Mouse (Mus musculus) liver, embryonic 14.5 days (tissue): ENCODE data around the gene Tmcc3. TPM values are rescaled to one million over a fixed set of nuclear protein-coding genes. Genes with fewer than 3 reads are reported as not detected.

ENCODE experiments used
- ATAC-seq: fragments of 200-750 bp; cut with Nextera tagmentation; 2 replicates; pipeline ENCODE4 v1.8.0; 2017; ENCODE audit warnings: moderate number of reproducible peaks, mild to moderate bottlenecking, moderate library complexity; ENCODE audit not compliant: insufficient read depth
- DNase-seq, 3 experiments: peaks; one replicate each; pipeline ENCODE4 v3.0.0-alpha.2; 2012 to 2013; ENCODE audit warnings: low read depth in 3 of 3, low spot score in 3 of 3
- H3K27ac ChIP-seq: fragments of 300-500 bp; sonication (generic); 2 replicates; pipeline ENCODE4 v1.5.1; 2014; ENCODE audit warnings: moderate library complexity, mild to moderate bottlenecking, control low read depth, inconsistent platforms
- H3K27me3 ChIP-seq: fragments of 300-500 bp; sonication (generic); 2 replicates; pipeline ENCODE4 v1.6.1; 2014; ENCODE audit warnings: mild to moderate bottlenecking, low read length, moderate library complexity; ENCODE audit not compliant: control insufficient read depth, insufficient read depth
- H3K36me3 ChIP-seq: fragments of 300-500 bp; sonication (generic); replicated peaks from 2 replicates; pipeline ENCODE4 v1.6.1; 2014; ENCODE audit warnings: low read depth; ENCODE audit not compliant: control insufficient read depth, insufficient read depth
- H3K4me1 ChIP-seq, 2 experiments: fragments of 200-500 bp in 1 of 2; fragments of 300-500 bp in 1 of 2; sonication (generic) in 1 of 2; replicated peaks; 2 replicates each; pipeline ENCODE4 v1.6.1; 2012 to 2014; ENCODE audit warnings: antibody characterized with exemption in 1 of 2, inconsistent platforms in 1 of 2, low read length in 1 of 2; ENCODE audit not compliant: control insufficient read depth in 2 of 2, insufficient read depth in 2 of 2
- H3K4me2 ChIP-seq: fragments of 300-500 bp; sonication (generic); 2 replicates; pipeline ENCODE4 v1.6.1; 2014; ENCODE audit warnings: low read depth, mild to moderate bottlenecking, control low read depth, moderate library complexity
- H3K4me3 ChIP-seq, 2 experiments: fragments of 200-500 bp in 1 of 2; fragments of 300-500 bp in 1 of 2; sonication (generic) in 1 of 2; 2 replicates each; pipeline ENCODE4 v1.5.1; 2012 to 2014; ENCODE audit warnings: low read depth in 2 of 2, low read length in 2 of 2, mild to moderate bottlenecking in 2 of 2, control low read depth in 1 of 2, inconsistent platforms in 1 of 2, moderate library complexity in 1 of 2; ENCODE audit not compliant: insufficient read depth in 1 of 2
- H3K9ac ChIP-seq: fragments of 300-500 bp; sonication (generic); replicated peaks from 2 replicates; pipeline ENCODE4 v1.6.1; 2014; ENCODE audit warnings: mild to moderate bottlenecking, control low read depth, moderate library complexity
- H3K9me3 ChIP-seq: fragments of 300-500 bp; sonication (generic); 2 replicates; pipeline ENCODE4 v1.6.1; 2016; ENCODE audit warnings: low read length, mixed read lengths; ENCODE audit not compliant: control insufficient read depth
- CTCF ChIP-seq: IDR thresholded peaks from 2 replicates; pipeline ENCODE4 v1.5.1; 2016; ENCODE audit warnings: antibody characterized with exemption, low read depth, control low read depth
- EP300 ChIP-seq: IDR thresholded peaks from 2 replicates; pipeline ENCODE4 v1.6.1; 2016; ENCODE audit warnings: antibody characterized with exemption, low read depth
- WGBS: fragments of 180-500 bp; shearing (Covaris S2); extraction: QIAGEN DNeasy Blood & Tissue Kit; methylation state at CpG from one replicate; pipeline ENCODE4 v1.1.7; 2014; ENCODE audit not compliant: insufficient replicate concordance; 5-methylcytosine and 5-hydroxymethylcytosine counted together
- polyA plus RNA-seq, 2 experiments: library from polyadenylated mRNA; depleted of rRNA in 1 of 2; stranded (reverse) in 1 of 2; unstranded in 1 of 2; fragments of >200 nt; fragmentation: Nextera tagmentation in 1 of 2; extraction: Ambion mirVana in 1 of 2; gene quantifications; 2 replicates each; pipeline versions ENCODE4 v1.2.1 to v1.2.3; 2012 to 2014

The Tmcc3 gene
- polyA plus RNA-seq, 2 experiments, result 1.4 to 2.6 TPM

GRCm38 (mm10) chr10:94406821-94407220 lies 95.1 kb downstream of the Tmcc3 start:
- Histone ChIP-seq H3K4me2 (no peak overlapping the region), H3K4me1 (no peaks in the 10 kb centered on the region; a peak in 1 of 4 replicates), H3K27me3 (no peaks in the 10 kb centered on the region), H3K9me3 (no peaks in the 10 kb centered on the region), H3K36me3 (no peaks in the 10 kb centered on the region), H3K9ac (no peak overlapping the region), H3K4me3 (no peak overlapping the region), H3K27ac (no peak overlapping the region)
- DNase-seq (no peak), ATAC-seq (no peak)
- TF ChIP-seq CTCF (no peak), EP300 (no peak)
- WGBS, result 76% methylated on average over 7 of the region's 7 CpGs

GRCm38 (mm10) chr10:94408356-94409146 lies 96.8 kb downstream of the Tmcc3 start:
- H3K36me3 ChIP-seq, result no peaks in the 10 kb centered on the region
- H3K4me1 ChIP-seq, result no peaks in the 10 kb centered on the region; a peak in 1 of 4 replicates
- no peak overlapping the region for H3K9ac ChIP-seq
- peak overlapping the region; percentile 31 for H3K4me2 ChIP-seq
- ATAC-seq, result no peak
- peak; percentile 17 to 38 (median 34) for DNase-seq
- no peaks in the 10 kb centered on the region for H3K27me3 ChIP-seq
- H3K9me3 ChIP-seq, result no peaks in the 10 kb centered on the region
- peak overlapping the region; percentile 6 to 56; a peak in 2 of 4 replicates for H3K4me3 ChIP-seq
- TF ChIP-seq CTCF (peak; percentile 93), EP300 (no peak)
- no peak overlapping the region for H3K27ac ChIP-seq
- WGBS, result 25% methylated on average over 22 of the region's 22 CpGs

GRCm38 (mm10) chr10:94409661-94410060 lies 97.9 kb downstream of the Tmcc3 start:
- ATAC-seq (no peak), DNase-seq (no peak)
- TF ChIP-seq EP300, result no peak
- TF ChIP-seq CTCF, result no peak
- Histone ChIP-seq H3K9ac (no peak overlapping the region), H3K27me3 (no peaks in the 10 kb centered on the region), H3K36me3 (no peaks in the 10 kb centered on the region), H3K4me3 (no peak overlapping the region), H3K4me1 (no peaks in the 10 kb centered on the region; a peak in 1 of 4 replicates), H3K27ac (no peak overlapping the region), H3K4me2 (no peak overlapping the region), H3K9me3 (no peaks in the 10 kb centered on the region)
- WGBS, result 58% methylated on average over 6 of the region's 6 CpGs

GRCm38 (mm10) chr10:94411594-94411993 lies 99.8 kb downstream of the Tmcc3 start:
- WGBS, result 61% methylated on average over 9 of the region's 9 CpGs
- Histone ChIP-seq H3K27ac (no peak overlapping the region), H3K4me2 (no peak overlapping the region), H3K4me3 (no peak overlapping the region), H3K27me3 (no peaks in the 10 kb centered on the region), H3K9me3 (no peaks in the 10 kb centered on the region), H3K36me3 (no peaks in the 10 kb centered on the region), H3K4me1 (no peaks in the 10 kb centered on the region; a peak in 1 of 4 replicates), H3K9ac (no peak overlapping the region)
- TF ChIP-seq CTCF (no peak), EP300 (no peak)
- DNase-seq, result no peak
- ATAC-seq, result no peak

- no peak overlapping the region for H3K27ac ChIP-seq
- no peaks in the 10 kb centered on the region for H3K36me3 ChIP-seq
- no peaks in the 10 kb centered on the region; a peak in 1 of 4 replicates for H3K4me1 ChIP-seq
- WGBS, result 51% methylated on average over 8 of the region's 8 CpGs
- TF ChIP-seq CTCF, result no peak
- TF ChIP-seq EP300, result no peak
- no peaks in the 10 kb centered on the region for H3K9me3 ChIP-seq
- H3K4me3 ChIP-seq, result no peak overlapping the region
- H3K4me2 ChIP-seq, result no peak overlapping the region
- ATAC-seq (no peak), DNase-seq (no peak)
- H3K9ac ChIP-seq, result no peak overlapping the region
- no peaks in the 10 kb centered on the region for H3K27me3 ChIP-seq
Observed at GRCm38 (mm10) chr10:94413770-94414651, 102.3 kb downstream of the Tmcc3 start.
